Mouse (Mus musculus) layer of hippocampus, adult 9-11 months (tissue): Measurements from ENCODE around the gene U2af2.
"Not testable (repeated sequence)": the region's sequence is repeated elsewhere in the genome, so short reads cannot be mapped to it uniquely, and the experiment has no call there.

Source experiments
- DNase-seq: peaks from one replicate; pipeline ENCODE4 v3.0.0; 2022

U2af2 gene

GRCm38 (mm10) chr7:5079365-5080009 lies 17.5 kb downstream of the U2af2 start:
- DNase-seq = not testable (repeated sequence)

- peak; percentile 95 for DNase-seq
Measured at GRCm38 (mm10) chr7:5080010-5080751, 18.2 kb downstream of the U2af2 start, which contains the start of gene Epn1. TSS of gene Epn1 (plus strand) at chr7:5080235.

GRCm38 (mm10) chr7:5080815-5081214 lies 18.9 kb downstream of the U2af2 start:
- no peak for DNase-seq

GRCm38 (mm10) chr7:5081241-5081640 lies 19.3 kb downstream of the U2af2 start:
- DNase-seq = no peak

- no peak for DNase-seq
Measured at GRCm38 (mm10) chr7:5081939-5082338, 20.0 kb downstream of the U2af2 start.

GRCm38 (mm10) chr7:5083325-5084105 lies 21.6 kb downstream of the U2af2 start:
- no peak for DNase-seq

GRCm38 (mm10) chr7:5085512-5085911 lies 23.6 kb downstream of the U2af2 start:
- no peak for DNase-seq

- DNase-seq = no peak
Measured at GRCm38 (mm10) chr7:5086921-5087440, 25.0 kb downstream of the U2af2 start.

- DNase-seq = no peak
Measured at GRCm38 (mm10) chr7:5087886-5088285, 25.9 kb downstream of the U2af2 start.

- DNase-seq = peak; percentile 33
Measured at GRCm38 (mm10) chr7:5089853-5090252, 27.9 kb downstream of the U2af2 start.

- peak; percentile 70 for DNase-seq
Measured at GRCm38 (mm10) chr7:5091008-5091728, 29.2 kb downstream of the U2af2 start.

- DNase-seq = no peak
Measured at GRCm38 (mm10) chr7:5092381-5092780, 30.4 kb downstream of the U2af2 start.

GRCm38 (mm10) chr7:5092831-5093510 lies 31.0 kb downstream of the U2af2 start:
- peak; percentile 62 for DNase-seq

GRCm38 (mm10) chr7:5098769-5099168 lies 36.8 kb downstream of the U2af2 start:
- no peak for DNase-seq

GRCm38 (mm10) chr7:5099796-5100195 lies 37.9 kb downstream of the U2af2 start:
- DNase-seq = no peak

- DNase-seq = peak; percentile 81
Measured at GRCm38 (mm10) chr7:5101066-5101663, 39.2 kb downstream of the U2af2 start.

- no peak for DNase-seq
Measured at GRCm38 (mm10) chr7:5102564-5102963, 40.6 kb downstream of the U2af2 start.

- DNase-seq = no peak
Measured at GRCm38 (mm10) chr7:5108272-5108671, 46.3 kb downstream of the U2af2 start.

GRCm38 (mm10) chr7:5109301-5109700 lies 47.4 kb downstream of the U2af2 start:
- DNase-seq = no peak

GRCm38 (mm10) chr7:5112701-5113100 lies 50.8 kb downstream of the U2af2 start:
- no peak for DNase-seq

- no peak for DNase-seq
Measured at GRCm38 (mm10) chr7:5116850-5117249, 54.9 kb downstream of the U2af2 start, which contains the start of gene Rfpl4. TSS of gene Rfpl4 (minus strand) at chr7:5116950.

- DNase-seq = no peak
Measured at GRCm38 (mm10) chr7:5125078-5125477, 63.1 kb downstream of the U2af2 start.
